In the genomic region with DNA sequence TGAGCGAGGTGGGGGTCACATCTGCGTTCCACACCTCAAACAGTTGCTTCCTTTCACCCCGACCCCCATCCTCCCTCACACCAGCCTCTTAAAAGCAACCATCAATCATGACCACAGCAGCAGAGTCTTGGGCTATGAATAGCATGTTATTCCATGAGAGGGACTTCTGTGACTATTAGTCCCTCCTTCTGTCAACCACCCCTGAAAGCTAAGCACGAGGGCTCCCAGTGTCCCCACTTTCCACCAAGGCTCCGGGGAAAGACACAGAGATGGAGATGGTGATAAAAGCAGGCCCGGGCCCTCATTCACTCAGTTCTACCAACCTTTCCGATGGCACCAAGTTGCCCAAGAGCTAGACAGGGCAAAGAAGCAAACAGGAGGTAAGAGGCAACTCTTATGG, we compare ENCODE assay signal across 23 mouse cellular contexts.
"Had no signal": no experiment of that assay in that cellular context is flagged by ENCODE, and none has a peak within 500 bp of the region (broad histone marks: within the 10 kb centered on the region; RNA-seq: fewer than 3 reads in every experiment).

No protein-coding gene starts in this region.

- H3K4me1 ChIP-seq: liver, embryonic 12.5 days; liver, embryonic 15.5 days; megakaryocyte, embryonic 14.5 days had no signal

- H3K36me3 ChIP-seq: limb, embryonic 10.5 days; limb, embryonic 13.5 days; liver, embryonic 12.5 days; liver, embryonic 15.5 days; lung, embryonic 15.5 days; midbrain, embryonic 12.5 days; neural tube, embryonic 12.5 days; stomach, embryonic 15.5 days had no signal

- H3K4me2 ChIP-seq: limb, embryonic 13.5 days; liver, embryonic 12.5 days; liver, embryonic 15.5 days; lung, embryonic 15.5 days; midbrain, embryonic 12.5 days; neural tube, embryonic 12.5 days; stomach, embryonic 15.5 days had no signal

- H3K4me3 ChIP-seq: layer of hippocampus, adult 2 months; limb, embryonic 10.5 days; limb, embryonic 13.5 days; liver, embryonic 12.5 days; liver, embryonic 15.5 days; lung, embryonic 15.5 days; megakaryocyte, embryonic 14.5 days; midbrain, embryonic 12.5 days; myocyte; neural tube, embryonic 12.5 days; stomach, embryonic 15.5 days had no signal

- H3K9me3 ChIP-seq: limb, embryonic 10.5 days; limb, embryonic 13.5 days; liver, embryonic 12.5 days; liver, embryonic 15.5 days; lung, embryonic 15.5 days; megakaryocyte, embryonic 14.5 days; neural tube, embryonic 12.5 days; stomach, embryonic 15.5 days had no signal

- DNase-seq: kidney, postnatal 25 days; layer of hippocampus, adult 9-11 months; liver; lung, adult 18-20 months; lung, postnatal 10 days; lung, postnatal 36 days; retina, postnatal 1 day; right cerebral cortex, postnatal 25 days; spleen, adult 18-20 months; thymus, postnatal 25 days had no signal

- ATAC-seq: liver, embryonic 12.5 days; midbrain, embryonic 16.5 days had no signal

- H3K27ac ChIP-seq: kidney, postnatal 0 days; layer of hippocampus, adult 2 months; limb, embryonic 13.5 days; liver, embryonic 12.5 days; liver, embryonic 15.5 days; lung, embryonic 15.5 days; midbrain, embryonic 12.5 days; neural tube, embryonic 12.5 days; stomach, embryonic 15.5 days had no signal

- H3K9ac ChIP-seq: limb, embryonic 13.5 days; liver, embryonic 12.5 days; liver, embryonic 15.5 days; lung, embryonic 15.5 days; midbrain, embryonic 12.5 days; neural tube, embryonic 12.5 days; stomach, embryonic 15.5 days had no signal

- H3K27me3 ChIP-seq: midbrain, embryonic 12.5 days; neural tube, embryonic 12.5 days; stomach, embryonic 15.5 days had no signal
